Mouse (Mus musculus): Measurements from ENCODE around the gene Atg10. TPM values are rescaled to one million over a fixed set of nuclear protein-coding genes. Genes with fewer than 3 reads are reported as not detected.

Gene Atg10
- polyA plus RNA-seq, 1 experiment from 2014 or later = 14.7 TPM

GRCm38 (mm10) chr13:91167561-91167960 is 56.2 kb downstream of the Atg10 start:
- no peak overlapping the region for H3K4me3 ChIP-seq (ENCODE audit: low read length)
- WGBS = 68% methylated on average over 5 of the region's 5 CpGs
- H3K9me3 ChIP-seq (ENCODE audit: control insufficient read depth, low read length) = no peaks in the 10 kb centered on the region
- no peak overlapping the region for H3K4me2 ChIP-seq (ENCODE audit: low read depth, low read length)
- peak overlapping the region; percentile 7; the same call in 1 of the 2 replicates for H3K27ac ChIP-seq (ENCODE audit: low read length)
- ATAC-seq (ENCODE audit: low read depth) = no peak
- peaks cover 7% of the 10 kb centered on the region for H3K4me1 ChIP-seq (replicated peaks; ENCODE audit: control insufficient read depth, insufficient read depth, low read length)
- H3K27me3 ChIP-seq (ENCODE audit: control insufficient read depth, insufficient read depth, low read depth, low read length) = no peaks in the 10 kb centered on the region
- no peaks in the 10 kb centered on the region for H3K36me3 ChIP-seq (ENCODE audit: control insufficient read depth, insufficient read depth, low read length)
- H3K9ac ChIP-seq (ENCODE audit: low read length) = no peak overlapping the region

DNA sequence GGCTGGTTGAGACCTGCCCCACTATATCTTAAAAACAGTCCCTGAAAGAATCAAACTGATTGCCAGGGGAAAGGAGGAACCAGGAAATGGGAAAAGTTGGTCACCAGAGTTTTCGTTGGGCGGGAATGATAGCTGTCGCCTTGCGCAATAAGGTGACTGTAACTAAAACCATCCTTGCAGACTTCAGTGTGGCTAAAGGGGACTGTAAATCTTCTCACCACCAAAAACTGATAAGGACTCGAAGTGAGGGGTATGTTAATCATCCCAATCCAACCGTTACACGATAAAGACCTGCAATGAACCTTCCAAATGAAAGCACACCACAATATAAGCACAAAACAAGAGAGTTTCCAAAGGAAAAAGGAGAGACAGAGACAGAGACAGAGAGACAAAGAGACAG is 57.5 kb downstream of the Atg10 start:
- Histone ChIP-seq H3K4me1 (replicated peaks; ENCODE audit: control insufficient read depth, insufficient read depth, low read length) (peaks cover 7% of the 10 kb centered on the region), H3K4me2 (ENCODE audit: low read depth, low read length) (no peak overlapping the region), H3K9ac (ENCODE audit: low read length) (no peak overlapping the region), H3K27ac (ENCODE audit: low read length) (no peak overlapping the region; the same call in 1 of the 2 replicates), H3K36me3 (ENCODE audit: control insufficient read depth, insufficient read depth, low read length) (no peaks in the 10 kb centered on the region), H3K9me3 (ENCODE audit: control insufficient read depth, low read length) (no peaks in the 10 kb centered on the region), H3K4me3 (ENCODE audit: low read length) (no peak overlapping the region), H3K27me3 (ENCODE audit: control insufficient read depth, insufficient read depth, low read depth, low read length) (no peaks in the 10 kb centered on the region)
- WGBS = 61% methylated on average over 7 of the region's 7 CpGs
- no peak for ATAC-seq (ENCODE audit: low read depth)

DNA sequence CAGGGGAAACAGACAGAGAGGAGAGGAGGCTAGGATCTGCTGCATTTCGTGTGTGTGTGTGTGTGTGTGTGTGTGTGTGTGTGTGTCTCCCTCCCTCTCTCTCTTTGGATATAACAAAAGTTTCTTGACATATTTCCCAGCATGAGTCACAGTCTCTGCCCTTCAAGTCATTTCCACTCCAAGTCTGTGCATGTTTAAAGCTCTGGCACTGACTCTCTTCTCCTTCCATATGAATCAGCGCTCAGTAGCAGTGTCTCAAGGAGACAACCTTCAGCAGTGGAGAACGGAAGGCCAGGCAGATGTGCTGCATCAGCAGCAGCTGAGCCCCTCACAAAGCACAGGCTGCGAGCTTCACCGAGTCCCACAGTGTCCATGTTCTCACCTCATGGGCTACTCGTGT is 58.6 kb downstream of the Atg10 start:
- peak overlapping the region; percentile 69 for H3K27ac ChIP-seq (ENCODE audit: low read length)
- H3K9me3 ChIP-seq (ENCODE audit: control insufficient read depth, low read length) = no peaks in the 10 kb centered on the region
- no peaks in the 10 kb centered on the region for H3K27me3 ChIP-seq (ENCODE audit: control insufficient read depth, insufficient read depth, low read depth, low read length)
- H3K36me3 ChIP-seq (ENCODE audit: control insufficient read depth, insufficient read depth, low read length) = no peaks in the 10 kb centered on the region
- peaks cover 7% of the 10 kb centered on the region for H3K4me1 ChIP-seq (replicated peaks; ENCODE audit: control insufficient read depth, insufficient read depth, low read length)
- H3K4me2 ChIP-seq (ENCODE audit: low read depth, low read length) = no peak overlapping the region
- WGBS = 39% methylated on average over 6 of the region's 6 CpGs
- no peak overlapping the region for H3K4me3 ChIP-seq (ENCODE audit: low read length)
- no peak overlapping the region for H3K9ac ChIP-seq (ENCODE audit: low read length)
- ATAC-seq (ENCODE audit: low read depth) = peak; percentile 85

- Histone ChIP-seq H3K36me3 (ENCODE audit: control insufficient read depth, insufficient read depth, low read length) (no peaks in the 10 kb centered on the region), H3K27ac (ENCODE audit: low read length) (no peak overlapping the region), H3K4me1 (replicated peaks; ENCODE audit: control insufficient read depth, insufficient read depth, low read length) (peaks cover 7% of the 10 kb centered on the region), H3K27me3 (ENCODE audit: control insufficient read depth, insufficient read depth, low read depth, low read length) (no peaks in the 10 kb centered on the region), H3K9me3 (ENCODE audit: control insufficient read depth, low read length) (no peaks in the 10 kb centered on the region), H3K4me3 (ENCODE audit: low read length) (no peak overlapping the region), H3K9ac (ENCODE audit: low read length) (no peak overlapping the region), H3K4me2 (ENCODE audit: low read depth, low read length) (no peak overlapping the region)
- no peak for ATAC-seq (ENCODE audit: low read depth)
- 65% methylated on average over 4 of the region's 4 CpGs for WGBS
These were observed 60.5 kb downstream of the Atg10 start for GRCm38 (mm10) chr13:91163292-91163691.

- Histone ChIP-seq H3K27me3 (ENCODE audit: control insufficient read depth, insufficient read depth, low read depth, low read length) (no peaks in the 10 kb centered on the region), H3K4me3 (ENCODE audit: low read length) (no peak overlapping the region), H3K27ac (ENCODE audit: low read length) (no peak overlapping the region), H3K9ac (ENCODE audit: low read length) (no peak overlapping the region), H3K9me3 (ENCODE audit: control insufficient read depth, low read length) (no peaks in the 10 kb centered on the region), H3K36me3 (ENCODE audit: control insufficient read depth, insufficient read depth, low read length) (no peaks in the 10 kb centered on the region), H3K4me2 (ENCODE audit: low read depth, low read length) (no peak overlapping the region), H3K4me1 (replicated peaks; ENCODE audit: control insufficient read depth, insufficient read depth, low read length) (peaks cover 7% of the 10 kb centered on the region)
- WGBS = 21% methylated on average over 5 of the region's 5 CpGs
- ATAC-seq (ENCODE audit: low read depth) = peak; percentile 17; the same call in 1 of the 2 replicates
These were observed 61.3 kb downstream of the Atg10 start for GRCm38 (mm10) chr13:91162452-91162851.

DNA sequence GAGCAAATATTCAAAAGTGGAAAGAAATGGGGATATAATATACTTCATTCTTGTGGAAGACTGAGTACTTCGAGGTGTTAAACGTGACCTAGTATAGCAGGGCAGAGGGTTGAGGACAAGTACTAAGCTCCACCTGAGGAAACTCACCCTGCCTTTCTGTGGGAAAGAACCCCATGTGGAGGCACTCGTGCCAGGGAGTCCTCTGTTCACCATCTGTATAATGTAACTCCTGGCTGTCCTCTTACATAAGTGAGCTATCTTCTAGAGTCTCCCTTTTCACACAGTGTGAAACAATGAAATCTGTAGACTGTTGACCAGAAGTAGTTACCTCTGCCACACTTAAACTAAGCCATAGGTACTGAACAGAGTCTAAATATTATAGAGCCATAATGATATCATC is 63.2 kb downstream of the Atg10 start:
- H3K4me2 ChIP-seq (ENCODE audit: low read depth, low read length) = no peak overlapping the region
- WGBS = 79% methylated on average over 3 of the region's 3 CpGs

DNA sequence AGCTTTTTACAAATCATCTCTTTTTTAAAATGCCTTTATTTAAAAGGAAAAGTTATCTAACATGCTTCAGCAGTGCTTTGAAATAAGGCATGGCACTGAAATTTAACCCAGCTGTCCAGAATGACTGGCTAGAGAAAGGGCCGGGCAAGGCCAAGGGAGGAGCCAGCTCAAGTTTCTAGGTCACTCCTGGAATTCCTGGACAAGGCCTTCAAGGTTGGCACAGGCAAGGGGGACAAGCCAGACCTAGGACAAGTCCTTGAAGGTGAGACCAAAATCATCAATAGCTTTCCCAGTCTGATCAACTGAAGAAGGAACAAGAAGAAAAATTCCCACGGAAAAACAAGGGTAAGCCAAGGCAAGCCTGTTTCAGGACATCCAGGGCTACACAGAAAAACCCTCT is 63.9 kb downstream of the Atg10 start:
- 56% methylated on average over 2 of the region's 2 CpGs for WGBS
- Histone ChIP-seq H3K4me2 (ENCODE audit: low read depth, low read length) (no peak overlapping the region), H3K9ac (ENCODE audit: low read length) (no peak overlapping the region), H3K36me3 (ENCODE audit: control insufficient read depth, insufficient read depth, low read length) (no peaks in the 10 kb centered on the region), H3K4me1 (replicated peaks; ENCODE audit: control insufficient read depth, insufficient read depth, low read length) (no peaks in the 10 kb centered on the region; the same call in 1 of the 2 replicates), H3K27me3 (ENCODE audit: control insufficient read depth, insufficient read depth, low read depth, low read length) (no peaks in the 10 kb centered on the region), H3K9me3 (ENCODE audit: control insufficient read depth, low read length) (no peaks in the 10 kb centered on the region), H3K27ac (ENCODE audit: low read length) (no peak overlapping the region), H3K4me3 (ENCODE audit: low read length) (no peak overlapping the region)
- ATAC-seq (ENCODE audit: low read depth) = no peak

More for the DNA sequence above, 63.2 kb downstream of the Atg10 start:
- ATAC-seq (ENCODE audit: low read depth) = no peak
- H3K9me3 ChIP-seq (ENCODE audit: control insufficient read depth, low read length) = no peaks in the 10 kb centered on the region
- no peaks in the 10 kb centered on the region for H3K36me3 ChIP-seq (ENCODE audit: control insufficient read depth, insufficient read depth, low read length)
- H3K4me1 ChIP-seq (replicated peaks; ENCODE audit: control insufficient read depth, insufficient read depth, low read length) = no peaks in the 10 kb centered on the region; the same call in none of the 2 replicates
- H3K27me3 ChIP-seq (ENCODE audit: control insufficient read depth, insufficient read depth, low read depth, low read length) = no peaks in the 10 kb centered on the region
- H3K27ac ChIP-seq (ENCODE audit: low read length) = no peak overlapping the region
- H3K9ac ChIP-seq (ENCODE audit: low read length) = no peak overlapping the region
- H3K4me3 ChIP-seq (ENCODE audit: low read length) = no peak overlapping the region

DNA sequence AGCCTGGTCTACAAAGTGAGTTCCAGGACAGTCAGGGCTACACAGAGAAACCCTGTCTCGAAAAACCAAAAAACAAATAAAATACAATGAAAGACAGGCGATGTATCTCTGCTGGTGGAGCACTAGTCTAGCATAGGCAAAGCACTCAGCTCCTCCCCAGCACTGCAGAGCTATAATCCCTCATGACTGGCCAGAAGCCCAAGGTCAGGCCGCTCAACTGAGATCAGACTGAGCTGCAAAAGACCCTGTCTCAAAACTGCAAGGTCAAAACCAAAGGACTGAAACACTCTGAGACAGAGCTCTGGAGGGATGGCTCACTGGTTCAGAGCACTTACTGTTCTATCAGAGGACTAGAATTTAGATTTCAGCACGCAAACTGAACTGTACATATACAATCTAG is 65.8 kb downstream of the Atg10 start:
- Histone ChIP-seq H3K4me2 (ENCODE audit: low read depth, low read length) (no peak overlapping the region), H3K4me3 (ENCODE audit: low read length) (no peak overlapping the region), H3K4me1 (replicated peaks; ENCODE audit: control insufficient read depth, insufficient read depth, low read length) (no peaks in the 10 kb centered on the region; the same call in 1 of the 2 replicates), H3K9me3 (ENCODE audit: control insufficient read depth, low read length) (no peaks in the 10 kb centered on the region), H3K27ac (ENCODE audit: low read length) (no peak overlapping the region), H3K27me3 (ENCODE audit: control insufficient read depth, insufficient read depth, low read depth, low read length) (no peaks in the 10 kb centered on the region), H3K36me3 (ENCODE audit: control insufficient read depth, insufficient read depth, low read length) (no peaks in the 10 kb centered on the region), H3K9ac (ENCODE audit: low read length) (no peak overlapping the region)
- WGBS = 87% methylated on average over 4 of the region's 4 CpGs
- no peak for ATAC-seq (ENCODE audit: low read depth)

DNA sequence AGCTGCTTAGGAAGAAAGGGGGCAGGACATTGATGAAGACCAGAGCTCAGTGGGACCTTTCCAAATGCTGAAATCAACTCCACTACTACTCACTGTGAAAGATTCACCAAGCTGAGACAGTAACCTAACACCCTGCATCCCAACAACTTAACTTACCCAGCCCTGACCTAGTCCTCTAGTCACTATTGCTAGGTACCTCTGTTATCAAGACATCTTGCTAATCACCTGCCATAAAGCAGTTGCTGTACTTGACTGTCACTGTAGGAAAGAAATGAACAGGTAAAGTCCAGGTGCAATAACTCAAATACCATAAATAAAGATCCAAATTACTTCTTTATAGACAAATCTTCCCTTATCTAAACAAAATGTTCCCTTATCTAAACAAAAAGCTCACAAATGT is 66.3 kb downstream of the Atg10 start:
- Histone ChIP-seq H3K4me2 (ENCODE audit: low read depth, low read length) (no peak overlapping the region), H3K4me1 (replicated peaks; ENCODE audit: control insufficient read depth, insufficient read depth, low read length) (no peaks in the 10 kb centered on the region; the same call in 1 of the 2 replicates), H3K27ac (ENCODE audit: low read length) (no peak overlapping the region), H3K27me3 (ENCODE audit: control insufficient read depth, insufficient read depth, low read depth, low read length) (no peaks in the 10 kb centered on the region), H3K36me3 (ENCODE audit: control insufficient read depth, insufficient read depth, low read length) (no peaks in the 10 kb centered on the region), H3K4me3 (ENCODE audit: low read length) (no peak overlapping the region), H3K9ac (ENCODE audit: low read length) (no peak overlapping the region), H3K9me3 (ENCODE audit: control insufficient read depth, low read length) (no peaks in the 10 kb centered on the region)
- no peak for ATAC-seq (ENCODE audit: low read depth)

GRCm38 (mm10) chr13:91156949-91157348 is 66.8 kb downstream of the Atg10 start:
- Histone ChIP-seq H3K36me3 (ENCODE audit: control insufficient read depth, insufficient read depth, low read length) (no peaks in the 10 kb centered on the region), H3K4me3 (ENCODE audit: low read length) (no peak overlapping the region), H3K9me3 (ENCODE audit: control insufficient read depth, low read length) (no peaks in the 10 kb centered on the region), H3K4me2 (ENCODE audit: low read depth, low read length) (no peak overlapping the region), H3K9ac (ENCODE audit: low read length) (no peak overlapping the region), H3K27me3 (ENCODE audit: control insufficient read depth, insufficient read depth, low read depth, low read length) (no peaks in the 10 kb centered on the region), H3K4me1 (replicated peaks; ENCODE audit: control insufficient read depth, insufficient read depth, low read length) (no peaks in the 10 kb centered on the region; the same call in 1 of the 2 replicates), H3K27ac (ENCODE audit: low read length) (no peak overlapping the region)
- whole genome bisulfite sequencing = 96% methylated on average over 2 of the region's 2 CpGs
- no peak for ATAC-seq (ENCODE audit: low read depth)
